Mouse (Mus musculus): ENCODE measurements around the gene Rph3al.

- TF ChIP-seq POLR2A (IDR thresholded peaks at IDR 0.05; ENCODE audit: low read depth, low read length) (no peak), CTCF (conservative IDR thresholded peaks at IDR 0.05; ENCODE audit: insufficient read depth, insufficient read length, low read depth, low read length) (no peak)
These were observed 43.3 kb downstream of the Rph3al start for GRCm38 (mm10) chr11:75894791-75895420.
